Mouse (Mus musculus) brain, embryonic 14.5 days (tissue): ENCODE results near the gene Get4.

Experiments used
- CTCF ChIP-seq: fragments of 200-500 bp; IDR thresholded peaks from 2 replicates; pipeline ENCODE4 v1.5.1; 2012; ENCODE audit warnings: inconsistent platforms, mild to moderate bottlenecking, moderate library complexity, borderline replicate concordance; ENCODE audit not compliant: insufficient read depth, insufficient read length; ENCODE audit errors: extremely low read depth
- POLR2A ChIP-seq: fragments of 200-500 bp; IDR thresholded peaks from 2 replicates; pipeline ENCODE4 v1.6.1; 2012; ENCODE audit warnings: mild to moderate bottlenecking, inconsistent platforms, borderline replicate concordance; ENCODE audit not compliant: poor library complexity, insufficient read depth, insufficient read length, severe bottlenecking; ENCODE audit errors: extremely low read depth

DNA sequence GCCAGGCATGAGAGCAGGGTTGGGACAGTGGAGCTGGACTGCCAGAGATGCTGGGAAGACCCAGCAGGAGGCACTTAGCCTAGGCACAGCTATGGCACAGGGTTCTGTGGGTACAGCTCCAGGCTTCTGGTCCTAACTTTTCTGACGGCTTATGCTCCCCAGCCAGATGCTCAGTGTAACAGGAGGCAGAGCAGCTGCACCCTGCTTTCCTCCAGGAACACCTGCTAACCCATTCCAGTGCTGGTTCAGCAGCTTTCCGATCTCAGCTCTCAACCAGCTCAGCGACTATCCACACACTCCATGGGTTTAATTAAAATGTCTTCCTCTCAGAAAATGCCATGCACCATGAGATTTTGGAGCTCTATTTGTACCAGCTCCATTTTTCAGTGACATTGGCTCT is 35.4 kb upstream of the Get4 start:
- TF ChIP-seq POLR2A: no peak
- TF ChIP-seq CTCF: no peak
